Mouse (Mus musculus) embryonic facial prominence, embryonic 11.5 days (tissue): ENCODE measurements at regions not wholly inside any gene's neighbourhood (a gene's known extent, or its start where the extent isn't known, plus 50 kb on each side); places are given as distances from the start of the nearest gene placed in this dataset.

ENCODE experiments used
- ATAC-seq: fragments of 200-750 bp; cut with Nextera tagmentation; replicated peaks from 2 replicates; pipeline ENCODE4 v1.8.0; 2017; ENCODE audit warnings: low read depth; ENCODE audit not compliant: insufficient number of reproducible peaks, low FRiP score, low TSS enrichment
- DNase-seq: peaks from one replicate; pipeline ENCODE4 v3.0.0-alpha.2; 2015; ENCODE audit warnings: low spot score
- H3K27ac ChIP-seq: fragments of 300-500 bp; sonication (generic); replicated peaks from 2 replicates; pipeline ENCODE4 v1.5.1; 2014; ENCODE audit warnings: mild to moderate bottlenecking, low read depth, low read length, control low read depth
- H3K27me3 ChIP-seq: fragments of 300-500 bp; sonication (generic); 2 replicates; pipeline ENCODE4 v1.6.1; 2014; ENCODE audit warnings: mild to moderate bottlenecking, low read length, moderate library complexity, mixed read lengths; ENCODE audit not compliant: control insufficient read depth, insufficient read depth
- H3K36me3 ChIP-seq: fragments of 300-500 bp; sonication (generic); replicated peaks from 2 replicates; pipeline ENCODE4 v1.6.1; 2014; ENCODE audit warnings: low read depth, mild to moderate bottlenecking, low read length, moderate library complexity, mixed read lengths; ENCODE audit not compliant: control insufficient read depth, insufficient read depth
- H3K4me1 ChIP-seq: fragments of 300-500 bp; sonication (generic); 2 replicates; pipeline ENCODE4 v1.6.1; 2014; ENCODE audit warnings: low read length, mixed read lengths; ENCODE audit not compliant: control insufficient read depth, insufficient read depth
- H3K4me2 ChIP-seq: fragments of 300-500 bp; sonication (generic); 2 replicates; pipeline ENCODE4 v1.6.1; 2014; ENCODE audit warnings: low read depth, mild to moderate bottlenecking, control low read depth, low read length, moderate library complexity
- H3K4me3 ChIP-seq: fragments of 300-500 bp; sonication (generic); 2 replicates; pipeline ENCODE4 v1.5.1; 2014; ENCODE audit warnings: low read depth, low read length, control low read depth
- H3K9ac ChIP-seq: fragments of 300-500 bp; sonication (generic); replicated peaks from 2 replicates; pipeline ENCODE4 v1.6.1; 2014; ENCODE audit warnings: mild to moderate bottlenecking, control low read depth, low read length
- H3K9me3 ChIP-seq: fragments of 300-500 bp; sonication (generic); replicated peaks from 2 replicates; pipeline ENCODE4 v1.6.1; 2016; ENCODE audit warnings: mild to moderate bottlenecking, low read length, inconsistent platforms, mixed read lengths; ENCODE audit not compliant: control insufficient read depth
- WGBS: fragments of 180-500 bp; shearing (Covaris S2); extraction: QIAGEN DNeasy Blood & Tissue Kit; methylation state at CpG from one replicate; pipeline ENCODE4 v1.1.7; 2014; 5-methylcytosine and 5-hydroxymethylcytosine counted together

- H3K9me3 ChIP-seq, result no peaks in the 10 kb centered on the region
- H3K27me3 ChIP-seq, result no peaks in the 10 kb centered on the region
- H3K9ac ChIP-seq, result no peak overlapping the region
- no peak overlapping the region for H3K4me2 ChIP-seq
- H3K36me3 ChIP-seq, result no peaks in the 10 kb centered on the region
- ATAC-seq (no peak), DNase-seq (no peak)
- WGBS, result 94% methylated on average over 2 of the region's 2 CpGs
- H3K4me1 ChIP-seq, result no peaks in the 10 kb centered on the region
- H3K27ac ChIP-seq, result no peak overlapping the region
- H3K4me3 ChIP-seq, result no peak overlapping the region
Measured at GRCm38 (mm10) chr3:137514238-137514637, 107.2 kb upstream of the Ddit4l start.

- 62% methylated on average over 4 of the region's 4 CpGs for WGBS
- ATAC-seq, result no peak
- no peaks in the 10 kb centered on the region for H3K9me3 ChIP-seq
- no peaks in the 10 kb centered on the region for H3K27me3 ChIP-seq
- H3K4me3 ChIP-seq, result no peak overlapping the region
- no peak overlapping the region for H3K27ac ChIP-seq
- H3K36me3 ChIP-seq, result no peaks in the 10 kb centered on the region
- H3K4me2 ChIP-seq, result no peak overlapping the region
- no peak for DNase-seq
- H3K9ac ChIP-seq, result no peak overlapping the region
- no peaks in the 10 kb centered on the region for H3K4me1 ChIP-seq
Measured at GRCm38 (mm10) chr3:137517433-137517832, 104.0 kb upstream of the Ddit4l start.

- DNase-seq, result no peak
- Histone ChIP-seq H3K36me3 (no peaks in the 10 kb centered on the region), H3K4me1 (no peaks in the 10 kb centered on the region), H3K9me3 (no peaks in the 10 kb centered on the region), H3K4me3 (no peak overlapping the region), H3K4me2 (no peak overlapping the region), H3K27ac (no peak overlapping the region), H3K9ac (no peak overlapping the region), H3K27me3 (no peaks in the 10 kb centered on the region)
- 94% methylated on average over 1 of the region's 1 CpGs for WGBS
- ATAC-seq, result no peak
Measured at GRCm38 (mm10) chr3:137520191-137520590, 101.2 kb upstream of the Ddit4l start.

- no peaks in the 10 kb centered on the region for H3K27me3 ChIP-seq
- no peak overlapping the region for H3K4me3 ChIP-seq
- no peak overlapping the region for H3K4me2 ChIP-seq
- H3K9me3 ChIP-seq, result no peaks in the 10 kb centered on the region
- H3K36me3 ChIP-seq, result no peaks in the 10 kb centered on the region
- no peaks in the 10 kb centered on the region for H3K4me1 ChIP-seq
- H3K27ac ChIP-seq, result no peak overlapping the region
- 67% methylated on average over 12 of the region's 12 CpGs for WGBS
- DNase-seq, result no peak
- no peak overlapping the region for H3K9ac ChIP-seq
- no peak for ATAC-seq
Measured at GRCm38 (mm10) chr3:137525606-137526575, 95.5 kb upstream of the Ddit4l start.

- Histone ChIP-seq H3K4me2 (no peak overlapping the region), H3K27me3 (no peaks in the 10 kb centered on the region), H3K9me3 (no peaks in the 10 kb centered on the region), H3K27ac (peak overlapping the region; percentile 74; the same call in 1 of the 2 replicates), H3K4me1 (no peaks in the 10 kb centered on the region), H3K36me3 (no peaks in the 10 kb centered on the region), H3K9ac (no peak overlapping the region), H3K4me3 (no peak overlapping the region)
- WGBS, result 29% methylated on average over 2 of the region's 2 CpGs
- no peak for ATAC-seq
- no peak for DNase-seq
Measured at GRCm38 (mm10) chr3:137529592-137529960, 91.8 kb upstream of the Ddit4l start.

GRCm38 (mm10) chr3:137529961-137530609 lies 91.3 kb upstream of the Ddit4l start:
- H3K9ac ChIP-seq, result no peak overlapping the region
- no peak overlapping the region for H3K4me3 ChIP-seq
- no peaks in the 10 kb centered on the region for H3K27me3 ChIP-seq
- WGBS, result 23% methylated on average over 7 of the region's 7 CpGs
- no peaks in the 10 kb centered on the region for H3K4me1 ChIP-seq
- ATAC-seq (peak; percentile 85), DNase-seq (peak; percentile 82)
- no peaks in the 10 kb centered on the region for H3K36me3 ChIP-seq
- H3K9me3 ChIP-seq, result no peaks in the 10 kb centered on the region
- H3K4me2 ChIP-seq, result no peak overlapping the region
- peak overlapping the region; percentile 74 for H3K27ac ChIP-seq

GRCm38 (mm10) chr3:137541666-137542065 lies 79.7 kb upstream of the Ddit4l start:
- Histone ChIP-seq H3K27ac (no peak overlapping the region), H3K27me3 (no peaks in the 10 kb centered on the region), H3K4me2 (no peak overlapping the region), H3K36me3 (no peaks in the 10 kb centered on the region), H3K4me1 (no peaks in the 10 kb centered on the region), H3K9ac (no peak overlapping the region), H3K9me3 (no peaks in the 10 kb centered on the region), H3K4me3 (no peak overlapping the region)
- WGBS, result 76% methylated on average over 3 of the region's 3 CpGs
- ATAC-seq (no peak), DNase-seq (no peak)

- DNase-seq (no peak), ATAC-seq (no peak)
- WGBS, result 72% methylated on average over 1 of the region's 1 CpGs
- H3K36me3 ChIP-seq, result no peaks in the 10 kb centered on the region
- no peak overlapping the region for H3K4me3 ChIP-seq
- no peaks in the 10 kb centered on the region for H3K27me3 ChIP-seq
- no peak overlapping the region for H3K4me2 ChIP-seq
- H3K9ac ChIP-seq, result no peak overlapping the region
- no peak overlapping the region for H3K27ac ChIP-seq
- H3K4me1 ChIP-seq, result no peaks in the 10 kb centered on the region
- no peaks in the 10 kb centered on the region for H3K9me3 ChIP-seq
Measured at GRCm38 (mm10) chr3:137542343-137542742, 79.1 kb upstream of the Ddit4l start.
